Mouse (Mus musculus): ENCODE measurements around the gene Cpped1.

The Cpped1 gene

GRCm38 (mm10) chr16:11772318-11772717 is 136.9 kb downstream of the Cpped1 start:
- no peak for DNase-seq (ENCODE audit: low spot score)

- DNase-seq (ENCODE audit: low spot score), result no peak
Observed at GRCm38 (mm10) chr16:11757951-11758350, 151.3 kb downstream of the Cpped1 start.

- no peak for DNase-seq (ENCODE audit: low spot score)
Observed at GRCm38 (mm10) chr16:11757471-11757870, 151.8 kb downstream of the Cpped1 start.

- no peak for DNase-seq (ENCODE audit: low spot score)
Observed at GRCm38 (mm10) chr16:11756598-11757245, 152.5 kb downstream of the Cpped1 start.

GRCm38 (mm10) chr16:11755281-11756066 is 153.8 kb downstream of the Cpped1 start:
- no peak for DNase-seq (ENCODE audit: low spot score)

- no peak for DNase-seq (ENCODE audit: low spot score)
Observed at GRCm38 (mm10) chr16:11754136-11754535, 155.1 kb downstream of the Cpped1 start.

Data from layer of hippocampus, adult 11-12 months (tissue).